In genomic region chrX:48532175-48532574, GRCm38 (mm10) we compare ENCODE assay signal across 8 mouse cellular contexts. TPM values are rescaled to one million over a fixed set of nuclear protein-coding genes. Genes with fewer than 3 reads are reported as not detected.
DNase-seq lines count a peak whose midpoint lies in the region; ATAC-seq and TF ChIP-seq lines count a peak whose summit lies in the region.

No protein-coding gene starts in this region.

- H3K79me3 ChIP-seq in C2C12 (ENCODE audit: low read depth): no peaks in the 10 kb centered on the region

- H3K79me2 ChIP-seq in C2C12 (ENCODE audit: control insufficient read depth, insufficient read depth): no peaks in the 10 kb centered on the region

- no peak overlapping the region for H3K4me2 ChIP-seq in liver, embryonic 11.5 days

- no peak overlapping the region for H3ac ChIP-seq in C2C12 (ENCODE audit: control insufficient read depth, insufficient read length, low read depth)

- no peak overlapping the region for H3K4me3 ChIP-seq in C2C12 (ENCODE audit: insufficient read depth, poor library complexity, severe bottlenecking)
- H3K4me3 ChIP-seq in liver, embryonic 11.5 days (ENCODE audit: low read depth, low read length): no peak overlapping the region

- no peaks in the 10 kb centered on the region for H3K4me1 ChIP-seq in liver, embryonic 11.5 days (replicated peaks; ENCODE audit: control insufficient read depth, insufficient read depth, low read length)

- no peaks in the 10 kb centered on the region for H3K9me3 ChIP-seq in liver, embryonic 11.5 days (ENCODE audit: control insufficient read depth, low read length)

- no peak overlapping the region for H3K9ac ChIP-seq in liver, embryonic 11.5 days (ENCODE audit: low read depth, low read length)

- H3K36me3 ChIP-seq in C2C12 (ENCODE audit: control insufficient read depth, insufficient read depth): no peaks in the 10 kb centered on the region
- no peaks in the 10 kb centered on the region for H3K36me3 ChIP-seq in liver, embryonic 11.5 days (ENCODE audit: control insufficient read depth, insufficient read depth, low read length)

- DNase-seq in adrenal gland, adult 2 months: peak; percentile 80
- DNase-seq in embryo, embryonic 11 days: peak; percentile 71
- DNase-seq in gastrocnemius, postnatal 4 days (ENCODE audit: low spot score in 2 of 2): peak; percentile 44 to 65
- DNase-seq in kidney, adult 9 months: peak; percentile 71
- DNase-seq in liver, embryonic 11.5 days (ENCODE audit: low spot score): peak; percentile 51
- peak; percentile 41 to 70 for DNase-seq in thymus, postnatal 10 days (ENCODE audit: low spot score in 2 of 2)

- 40% methylated on average over 3 of the region's 3 CpGs for WGBS in liver, embryonic 11.5 days

- no peak overlapping the region for H3K27ac ChIP-seq in liver, embryonic 11.5 days (ENCODE audit: low read depth, low read length)

- ATAC-seq in liver, embryonic 11.5 days (replicated peaks; ENCODE audit: low FRiP score): no peak
- ATAC-seq in neutrophil, adult 5-6 weeks (ENCODE audit: extremely low read depth, insufficient number of reproducible peaks, low FRiP score, poor library complexity, severe bottlenecking): 0 out of 2 replicates have a peak, but pooled peaks have one; percentile 51

- peak; percentile 27 for TF ChIP-seq CTCF in C2C12 (IDR thresholded peaks at IDR 0.05; ENCODE audit: control insufficient read depth, insufficient read depth, insufficient read length)

- no peaks in the 10 kb centered on the region for H3K27me3 ChIP-seq in C2C12 (ENCODE audit: control insufficient read depth, insufficient read depth, insufficient read length)
- no peaks in the 10 kb centered on the region for H3K27me3 ChIP-seq in liver, embryonic 11.5 days (replicated peaks; ENCODE audit: control insufficient read depth, insufficient read depth, low read length)

TF ChIP-seq in C2C12, 6 proteins besides CTCF, POLR2A, EP300 and RAD21:
- TF ChIP-seq USF1 (IDR thresholded peaks at IDR 0.05; ENCODE audit: low read depth): no peak
- TF ChIP-seq FOSL1 (IDR thresholded peaks at IDR 0.05; ENCODE audit: insufficient read depth, low read length, poor library complexity, severe bottlenecking): no peak
- no peak for TF ChIP-seq MYOD1 (IDR thresholded peaks at IDR 0.05; ENCODE audit: control insufficient read depth, insufficient read length, low read depth)

RNA-seq across cellular contexts. Expression of gene Rab33a, which starts 13.1 kb away (rescaled TPM):
- polyA plus RNA-seq in C2C12 (2012; fragmentation: generic; extraction: Trizol): not detected
- total RNA-seq in adrenal gland, adult 2 months (2021): 10 to 100 TPM in 1 of 2 experiments, 1 to 10 TPM in 1; 9.4 to 49.1 TPM
- polyA plus RNA-seq in adrenal gland, adult 2 months (2012; rRNA removed): 13.7 and 16.8 TPM in 2 replicates
- total RNA-seq in gastrocnemius, postnatal 4 days (2021): 1 to 10 TPM in 1 of 2 experiments, under 1 TPM in 1; 0.56 to 1.8 TPM
- polyA plus RNA-seq in liver, embryonic 11.5 days (2014; fragmentation: Nextera tagmentation; extraction: Ambion mirVana): 1.6 and 3.3 TPM in 2 replicates
- not detected in 2 replicates for total RNA-seq in neutrophil, adult 5-6 weeks (2017)

RNA-seq across cellular contexts. Expression of gene Aifm1, which starts 18.8 kb away (rescaled TPM):
- polyA plus RNA-seq in C2C12 (2012; fragmentation: generic; extraction: Trizol): 46.6 TPM
- total RNA-seq in adrenal gland, adult 2 months (2021): 100 to 1,000 TPM; 164 to 181 TPM
- polyA plus RNA-seq in adrenal gland, adult 2 months (2012; rRNA removed): 9.9 and 14.4 TPM in 2 replicates
- total RNA-seq in gastrocnemius, postnatal 4 days (2021): 10 to 100 TPM; 40.0 to 43.3 TPM
- polyA plus RNA-seq in liver, embryonic 11.5 days (2014; fragmentation: Nextera tagmentation; extraction: Ambion mirVana): 98.6 and 102 TPM in 2 replicates
- total RNA-seq in neutrophil, adult 5-6 weeks (2017): 24.4 and 27.6 TPM in 2 replicates
